Mouse (Mus musculus): Measurements from ENCODE around the gene Hnmt. TPM values are rescaled to one million over a fixed set of nuclear protein-coding genes. Genes with fewer than 3 reads are reported as not detected.

Gene Hnmt
- polyA plus RNA-seq (2015; fragmentation: Nextera tagmentation; extraction: Ambion mirVana), result 1.7 and 5.5 TPM in 2 replicates

DNA sequence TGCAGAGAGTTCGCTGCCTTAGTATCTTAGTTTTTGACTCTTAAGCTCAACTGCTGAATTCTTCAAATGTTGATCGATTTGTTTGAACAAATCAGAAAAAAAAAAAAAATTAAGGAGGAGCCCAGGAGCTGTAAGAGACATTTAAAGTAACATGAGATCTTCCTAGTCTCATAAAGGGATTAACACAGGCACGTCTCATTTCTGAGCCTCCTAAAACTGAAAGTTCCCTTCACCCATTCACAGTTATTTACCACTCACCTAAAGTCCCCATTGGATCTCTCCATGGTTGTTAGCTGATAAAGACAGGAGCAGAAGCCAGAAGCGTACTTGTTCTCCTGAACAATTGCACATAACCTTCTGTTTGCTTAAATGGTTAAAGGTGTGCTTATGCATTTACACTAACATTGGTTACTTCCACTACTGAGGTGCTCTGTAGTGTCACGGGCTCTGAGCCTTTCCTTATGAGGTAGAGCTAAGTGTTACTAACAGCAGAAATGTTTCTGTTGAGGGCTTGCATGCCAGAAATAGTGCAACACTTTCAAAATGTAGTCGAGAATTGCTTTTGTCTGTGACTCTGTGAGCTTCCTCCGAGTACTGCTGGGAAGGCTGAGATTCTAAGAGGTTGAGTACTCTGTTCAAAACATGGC lies at the start of gene Hnmt:
Hnmt (minus strand) TSS at position 51 of the 647 bp plus-strand sequence.

DNA sequence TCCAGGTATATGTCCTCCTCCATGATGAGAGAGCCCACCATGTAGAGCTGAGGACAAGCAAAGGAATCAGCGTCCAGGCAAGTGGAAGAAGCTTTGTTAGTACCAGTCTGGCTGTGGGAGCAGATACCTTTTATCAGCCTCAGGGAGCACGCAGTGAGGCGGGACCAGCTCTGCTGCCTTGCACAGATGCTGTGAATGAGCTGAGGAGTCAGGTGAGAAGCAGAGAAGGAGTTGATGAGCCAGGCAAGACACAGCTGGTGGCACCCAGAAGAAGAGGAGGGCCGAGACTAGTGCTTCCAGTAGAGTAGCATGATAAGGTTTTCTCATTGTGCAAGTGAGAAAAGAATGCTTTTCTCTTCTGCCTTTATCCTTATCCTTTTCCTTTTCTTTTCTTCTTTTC lies 47.3 kb upstream of the Hnmt start, which contains the start of gene Tbpl2:
Tbpl2 (minus strand) TSS at position 101 of the 400 bp plus-strand sequence.

Other genes with a start within 250 kb of the Hnmt start
- not detected in 2 replicates for gene Tbpl2, start 47.2 kb upstream of the Hnmt start, polyA plus RNA-seq (2015; fragmentation: Nextera tagmentation; extraction: Ambion mirVana)
- gene Il1f8, start 103.8 kb upstream of the Hnmt start, polyA plus RNA-seq (2015; fragmentation: Nextera tagmentation; extraction: Ambion mirVana), result 1.0 TPM in 1 of 2 replicates, not detected in the other
- gene Il1f9, start 137.1 kb upstream of the Hnmt start, polyA plus RNA-seq (2015; fragmentation: Nextera tagmentation; extraction: Ambion mirVana), result 0.68 TPM in 1 of 2 replicates, not detected in the other
- gene Il1f6, start 166.0 kb upstream of the Hnmt start, polyA plus RNA-seq (2015; fragmentation: Nextera tagmentation; extraction: Ambion mirVana), result 0.48 TPM in 1 of 2 replicates, not detected in the other
- 5.2 TPM in 1 of 2 replicates, not detected in the other for gene Il1f5, start 227.6 kb upstream of the Hnmt start, polyA plus RNA-seq (2015; fragmentation: Nextera tagmentation; extraction: Ambion mirVana)
- gene Il1f10, start 241.8 kb upstream of the Hnmt start, polyA plus RNA-seq (2015; fragmentation: Nextera tagmentation; extraction: Ambion mirVana), result not detected in 2 replicates